Comparison of ENCODE assay signal across 7 mouse cellular contexts in the genomic region with DNA sequence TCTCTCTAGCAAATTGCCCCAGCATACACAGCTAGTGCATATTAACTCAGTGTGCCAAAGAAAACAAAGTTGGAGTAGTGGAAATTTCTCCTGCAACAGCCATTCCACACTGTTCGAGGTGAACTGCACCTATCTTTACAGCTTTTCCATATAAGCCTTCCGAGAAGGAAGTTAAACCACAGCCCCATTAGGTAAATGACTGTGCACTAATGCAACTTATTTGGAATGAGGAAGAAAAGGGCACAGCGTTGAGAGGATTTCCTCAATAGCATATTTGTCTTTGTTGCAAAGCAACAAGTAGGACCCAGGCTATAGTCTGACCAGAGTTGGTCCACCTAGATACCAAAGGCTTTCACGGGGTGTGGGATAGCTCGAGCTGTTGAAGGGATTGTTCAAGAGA.
"Had no signal": no experiment of that assay in that cellular context is flagged by ENCODE, and none has a peak within 500 bp of the region (broad histone marks: within the 10 kb centered on the region; RNA-seq: fewer than 3 reads in every experiment).

No protein-coding gene starts in this region.

- DNase-seq: kidney, adult 18-20 months; kidney, postnatal 10 days; kidney, postnatal 4 days; left cerebral cortex, postnatal 4 days; midbrain, embryonic 14.5 days; spleen, adult 18-20 months; thymus, postnatal 36 days had no signal
